Mouse (Mus musculus): ENCODE results near the gene Gm10837.
A peak's percentile ranks its signal among the peaks of the same experiment; 100 is the strongest.

Gene Gm10837

GRCm38 (mm10) chr14:122490441-122491328 is at the start of gene Gm10837:
TSS of gene Gm10837 (plus strand) at chr14:122490586.
- DNase-seq: peak; percentile 74 to 82

- peak; percentile 29 to 52 for DNase-seq
Observed at GRCm38 (mm10) chr14:122449601-122450495, 40.5 kb upstream of the Gm10837 start.

- DNase-seq: peak; percentile 64 to 79
Observed at GRCm38 (mm10) chr14:122450496-122451382, 39.6 kb upstream of the Gm10837 start, which contains the start of gene Gm5089. TSS of gene Gm5089 (minus strand) at chr14:122451115.

GRCm38 (mm10) chr14:122451551-122452145 is 38.7 kb upstream of the Gm10837 start:
- no peak for DNase-seq

- peak in 1 of 2 experiments; percentile 19 for DNase-seq
Observed at GRCm38 (mm10) chr14:122452701-122453387, 37.5 kb upstream of the Gm10837 start.

- peak; percentile 47 to 68 for DNase-seq
Observed at GRCm38 (mm10) chr14:122453388-122453995, 36.9 kb upstream of the Gm10837 start.

GRCm38 (mm10) chr14:122453996-122454738 is 36.2 kb upstream of the Gm10837 start:
- DNase-seq: peak in 1 of 2 experiments; percentile 33

GRCm38 (mm10) chr14:122454901-122455561 is 35.4 kb upstream of the Gm10837 start:
- DNase-seq: peak; percentile 15 to 32

GRCm38 (mm10) chr14:122455562-122455958 is 34.8 kb upstream of the Gm10837 start:
- no peak for DNase-seq

GRCm38 (mm10) chr14:122459332-122459731 is 31.1 kb upstream of the Gm10837 start:
- DNase-seq: peak in 1 of 2 experiments; percentile 48

- DNase-seq: no peak
Observed at GRCm38 (mm10) chr14:122459776-122460175, 30.6 kb upstream of the Gm10837 start.

- DNase-seq: peak; percentile 14 to 34
Observed at GRCm38 (mm10) chr14:122460226-122460625, 30.2 kb upstream of the Gm10837 start.

- no peak for DNase-seq
Observed at GRCm38 (mm10) chr14:122461500-122461899, 28.9 kb upstream of the Gm10837 start.

- DNase-seq: peak; percentile 27 to 53
Observed at GRCm38 (mm10) chr14:122461966-122462365, 28.4 kb upstream of the Gm10837 start.

- peak; percentile 21 to 60 for DNase-seq
Observed at GRCm38 (mm10) chr14:122462689-122463079, 27.7 kb upstream of the Gm10837 start.

GRCm38 (mm10) chr14:122463080-122463691 is 27.2 kb upstream of the Gm10837 start:
- peak; percentile 68 to 71 for DNase-seq

GRCm38 (mm10) chr14:122463734-122464341 is 26.5 kb upstream of the Gm10837 start:
- DNase-seq: peak; percentile 67 to 78

- DNase-seq: no peak
Observed at GRCm38 (mm10) chr14:122464351-122464762, 26.0 kb upstream of the Gm10837 start.

Data from cerebellum, adult 18-20 months (tissue).